Mouse (Mus musculus): ENCODE measurements at regions not wholly inside any gene's neighbourhood (a gene's known extent, or its start where the extent isn't known, plus 50 kb on each side); places are given as distances from the start of the nearest gene placed in this dataset.

GRCm38 (mm10) chr1:79917426-79918150 lies 56.6 kb upstream of the Serpine2 start:
- peak; percentile 1 to 53 for DNase-seq

Data from adrenal gland, postnatal 36 days (tissue).